Mouse (Mus musculus) midbrain, postnatal 0 days (tissue): ENCODE results near the gene Tmem260. TPM values are rescaled to one million over a fixed set of nuclear protein-coding genes. Genes with fewer than 3 reads are reported as not detected.
A peak's percentile ranks its signal among the peaks of the same experiment; 100 is the strongest.

Experiments used
- ATAC-seq: fragments of 200-750 bp; cut with Nextera tagmentation; 2 replicates; pipeline ENCODE4 v1.8.0; 2017; ENCODE audit warnings: moderate number of reproducible peaks, mild to moderate bottlenecking, moderate TSS enrichment, moderate library complexity; ENCODE audit not compliant: low FRiP score
- DNase-seq: peaks from one replicate; pipeline ENCODE4 v3.0.0-alpha.2; 2015; ENCODE audit warnings: low spot score
- H3K27ac ChIP-seq: fragments of 300-500 bp; sonication (generic); 2 replicates; pipeline ENCODE4 v1.5.1; 2014; ENCODE audit warnings: low read depth, mild to moderate bottlenecking, low read length, mixed read lengths
- H3K27me3 ChIP-seq: fragments of 300-500 bp; sonication (generic); 2 replicates; pipeline ENCODE4 v1.6.1; 2014; ENCODE audit warnings: low read length, control low read depth, mixed read lengths; ENCODE audit not compliant: insufficient read depth
- H3K36me3 ChIP-seq: fragments of 300-500 bp; sonication (generic); 2 replicates; pipeline ENCODE4 v1.6.1; 2014; ENCODE audit warnings: low read length, control low read depth, mixed read lengths; ENCODE audit not compliant: insufficient read depth
- H3K4me1 ChIP-seq: fragments of 300-500 bp; sonication (generic); 2 replicates; pipeline ENCODE4 v1.6.1; 2014; ENCODE audit warnings: mild to moderate bottlenecking, control low read depth, antibody characterized with exemption, low read length, mixed read lengths; ENCODE audit not compliant: insufficient read depth
- H3K4me2 ChIP-seq: fragments of 300-500 bp; sonication (generic); 2 replicates; pipeline ENCODE4 v1.6.1; 2014; ENCODE audit warnings: low read depth, mild to moderate bottlenecking, low read length, mixed read lengths; ENCODE audit not compliant: poor library complexity, severe bottlenecking
- H3K4me3 ChIP-seq: fragments of 300-500 bp; sonication (generic); 2 replicates; pipeline ENCODE4 v1.5.1; 2014; ENCODE audit warnings: low read depth, mild to moderate bottlenecking, low read length, moderate library complexity
- H3K9ac ChIP-seq: fragments of 300-500 bp; sonication (generic); replicated peaks from 2 replicates; pipeline ENCODE4 v1.6.1; 2014; ENCODE audit warnings: mild to moderate bottlenecking, low read length, moderate library complexity, mixed read lengths; ENCODE audit not compliant: poor library complexity, severe bottlenecking
- H3K9me3 ChIP-seq: fragments of 300-500 bp; sonication (generic); 2 replicates; pipeline ENCODE4 v1.6.1; 2016; ENCODE audit warnings: low read length, control low read depth
- CTCF ChIP-seq: IDR thresholded peaks from 2 replicates; pipeline ENCODE4 v1.5.1; 2016; ENCODE audit warnings: antibody characterized with exemption, mild to moderate bottlenecking
- WGBS: fragments of 180-500 bp; shearing (Covaris S2); extraction: QIAGEN DNeasy Blood & Tissue Kit; methylation state at CpG from one replicate; pipeline ENCODE4 v1.1.7; 2014; 5-methylcytosine and 5-hydroxymethylcytosine counted together
- polyA plus RNA-seq: library from polyadenylated mRNA; unstranded; fragments of >200 nt; fragmentation: Nextera tagmentation; extraction: Ambion mirVana; gene quantifications from 2 replicates; pipeline ENCODE4 v1.2.1, GENCODE M21; 2015
- total RNA-seq: library from RNA; depleted of rRNA; stranded (reverse); fragments of >200 nt; gene quantifications from 2 replicates; pipeline ENCODE4 v1.2.3, GENCODE M21; 2014

Gene Tmem260
- total and polyA plus RNA-seq, 2 experiments from 2014 or later, result 14.2 to 17.4 TPM

GRCm38 (mm10) chr14:48453411-48453810 is 7.5 kb downstream of the Tmem260 start:
- 47% methylated on average over 5 of the region's 5 CpGs for WGBS
- DNase-seq, result no peak
- no peaks in the 10 kb centered on the region for H3K4me1 ChIP-seq
- no peak for TF ChIP-seq CTCF
- no peak for ATAC-seq
- H3K9ac ChIP-seq, result no peak overlapping the region
- H3K4me3 ChIP-seq, result no peak overlapping the region
- no peaks in the 10 kb centered on the region for H3K9me3 ChIP-seq
- no peaks in the 10 kb centered on the region for H3K27me3 ChIP-seq
- H3K36me3 ChIP-seq, result peaks cover 5% of the 10 kb centered on the region; the same call in 1 of the 2 replicates
- H3K4me2 ChIP-seq, result no peak overlapping the region
- no peak overlapping the region for H3K27ac ChIP-seq

GRCm38 (mm10) chr14:48456305-48457092 is 10.6 kb downstream of the Tmem260 start:
- peak; percentile 37 for DNase-seq
- Histone ChIP-seq H3K36me3 (peaks cover 7% of the 10 kb centered on the region; the same call in 1 of the 2 replicates), H3K4me3 (no peak overlapping the region), H3K9me3 (no peaks in the 10 kb centered on the region), H3K9ac (no peak overlapping the region), H3K27me3 (no peaks in the 10 kb centered on the region), H3K4me2 (no peak overlapping the region), H3K4me1 (no peaks in the 10 kb centered on the region), H3K27ac (no peak overlapping the region)
- peak; percentile 87 for ATAC-seq
- WGBS, result 33% methylated on average over 12 of the region's 12 CpGs
- no peak; the same call in none of the 2 replicates for TF ChIP-seq CTCF

- no peaks in the 10 kb centered on the region for H3K27me3 ChIP-seq
- no peaks in the 10 kb centered on the region for H3K4me1 ChIP-seq
- TF ChIP-seq CTCF, result no peak
- 0 out of 2 replicates have a peak, but pooled peaks cover 2% of the 10 kb centered on the region for H3K36me3 ChIP-seq
- DNase-seq (no peak), ATAC-seq (no peak)
- no peak overlapping the region for H3K4me3 ChIP-seq
- no peak overlapping the region for H3K9ac ChIP-seq
- H3K27ac ChIP-seq, result 0 out of 2 replicates have a peak overlapping the region, but pooled peaks have one; percentile 18
- 55% methylated on average over 16 of the region's 16 CpGs for WGBS
- H3K9me3 ChIP-seq, result no peaks in the 10 kb centered on the region
- no peak overlapping the region for H3K4me2 ChIP-seq
Observed at GRCm38 (mm10) chr14:48457288-48457938, 11.5 kb downstream of the Tmem260 start.

- 0 out of 2 replicates have a peak, but pooled peaks cover 2% of the 10 kb centered on the region for H3K36me3 ChIP-seq
- H3K27me3 ChIP-seq, result no peaks in the 10 kb centered on the region
- no peak overlapping the region for H3K4me2 ChIP-seq
- DNase-seq (no peak), ATAC-seq (no peak)
- TF ChIP-seq CTCF, result no peak
- WGBS, result 87% methylated on average over 9 of the region's 9 CpGs
- no peak overlapping the region for H3K9ac ChIP-seq
- H3K9me3 ChIP-seq, result no peaks in the 10 kb centered on the region
- H3K4me3 ChIP-seq, result no peak overlapping the region
- no peak overlapping the region for H3K27ac ChIP-seq
- H3K4me1 ChIP-seq, result no peaks in the 10 kb centered on the region
Observed at GRCm38 (mm10) chr14:48458901-48459300, 13.0 kb downstream of the Tmem260 start.

GRCm38 (mm10) chr14:48468339-48468738 is 22.4 kb downstream of the Tmem260 start:
- 52% methylated on average over 7 of the region's 7 CpGs for WGBS
- H3K4me2 ChIP-seq, result no peak overlapping the region
- TF ChIP-seq CTCF, result no peak
- H3K36me3 ChIP-seq, result no peaks in the 10 kb centered on the region
- DNase-seq, result no peak
- no peaks in the 10 kb centered on the region for H3K4me1 ChIP-seq
- no peaks in the 10 kb centered on the region for H3K27me3 ChIP-seq
- ATAC-seq, result no peak
- H3K9me3 ChIP-seq, result no peaks in the 10 kb centered on the region
- H3K9ac ChIP-seq, result no peak overlapping the region
- H3K4me3 ChIP-seq, result no peak overlapping the region
- no peak overlapping the region for H3K27ac ChIP-seq
